Mouse (Mus musculus) ES-Bruce4 (cell line): Measurements from ENCODE around the gene Adamts12. TPM values are rescaled to one million over a fixed set of nuclear protein-coding genes. Genes with fewer than 3 reads are reported as not detected.

Source experiments
- H3K27ac ChIP-seq: 2 replicates; pipeline ENCODE4 v1.5.1; 2012; ENCODE audit warnings: low read length, inconsistent platforms; ENCODE audit not compliant: insufficient read depth
- H3K27me3 ChIP-seq: 2 replicates; pipeline ENCODE4 v1.6.1; 2012; ENCODE audit warnings: mild to moderate bottlenecking, low read length, inconsistent platforms; ENCODE audit not compliant: control insufficient read depth, poor library complexity, insufficient read depth, severe bottlenecking
- H3K36me3 ChIP-seq: 2 replicates; pipeline ENCODE4 v1.6.1; 2012; ENCODE audit warnings: inconsistent platforms, mild to moderate bottlenecking, low read length, moderate library complexity; ENCODE audit not compliant: control insufficient read depth, poor library complexity, insufficient read depth, severe bottlenecking
- H3K4me1 ChIP-seq: one replicate; pipeline ENCODE4 v1.8.1; 2011; ENCODE audit warnings: low read length; ENCODE audit not compliant: control insufficient read depth, insufficient read depth
- H3K4me3 ChIP-seq: 2 replicates; pipeline ENCODE4 v1.5.1; 2011; ENCODE audit warnings: low read depth, mild to moderate bottlenecking, low read length
- H3K9ac ChIP-seq: 2 replicates; pipeline ENCODE4 v1.6.1; 2012; ENCODE audit warnings: low read depth, mild to moderate bottlenecking, inconsistent platforms; ENCODE audit not compliant: poor library complexity, severe bottlenecking
- H3K9me3 ChIP-seq: replicated peaks from 2 replicates; pipeline ENCODE4 v1.6.1; 2012; ENCODE audit warnings: mild to moderate bottlenecking, low read length, inconsistent platforms; ENCODE audit not compliant: control insufficient read depth, poor library complexity, insufficient read depth, severe bottlenecking
- CTCF ChIP-seq: IDR thresholded peaks from one replicate; pipeline ENCODE4 v1.8.1; 2011; ENCODE audit warnings: low read depth, low read length
- EP300 ChIP-seq: IDR thresholded peaks from 2 replicates; pipeline ENCODE4 v1.6.1; 2011; ENCODE audit warnings: low read depth, low read length; ENCODE audit not compliant: insufficient read depth
- POLR2A ChIP-seq: IDR thresholded peaks from one replicate; pipeline ENCODE4 v1.8.1; 2011; ENCODE audit warnings: low read length; ENCODE audit not compliant: insufficient read depth
- polyA plus RNA-seq: library from polyadenylated mRNA; stranded (reverse); fragments of >200 nt; gene quantifications from 2 replicates; pipeline ENCODE4 v1.2.4, GENCODE M21; 2011; ENCODE audit warnings: low read depth; ENCODE audit not compliant: missing spikeins, insufficient read depth, insufficient read length

Gene Adamts12
- polyA plus RNA-seq, 1 experiment: 1.0 TPM

GRCm38 (mm10) chr15:11179751-11180169 is 115.2 kb downstream of the Adamts12 start:
- TF ChIP-seq CTCF: no peak
- TF ChIP-seq POLR2A: no peak
- no peak for TF ChIP-seq EP300
- Histone ChIP-seq H3K4me1 (no peaks in the 10 kb centered on the region), H3K27ac (no peak overlapping the region), H3K27me3 (no peaks in the 10 kb centered on the region), H3K9ac (no peak overlapping the region), H3K36me3 (no peaks in the 10 kb centered on the region), H3K4me3 (no peak overlapping the region), H3K9me3 (no peaks in the 10 kb centered on the region)

GRCm38 (mm10) chr15:11186711-11187110 is 122.1 kb downstream of the Adamts12 start:
- no peak for TF ChIP-seq CTCF
- no peak for TF ChIP-seq EP300
- Histone ChIP-seq H3K27me3 (no peaks in the 10 kb centered on the region), H3K27ac (no peak overlapping the region), H3K9me3 (no peaks in the 10 kb centered on the region), H3K9ac (no peak overlapping the region), H3K4me3 (no peak overlapping the region), H3K36me3 (no peaks in the 10 kb centered on the region), H3K4me1 (no peaks in the 10 kb centered on the region)

GRCm38 (mm10) chr15:11190447-11190846 is 125.9 kb downstream of the Adamts12 start:
- H3K4me3 ChIP-seq: no peak overlapping the region
- TF ChIP-seq POLR2A: no peak
- no peak for TF ChIP-seq EP300
- no peak for TF ChIP-seq CTCF
- no peaks in the 10 kb centered on the region for H3K36me3 ChIP-seq
- no peaks in the 10 kb centered on the region for H3K4me1 ChIP-seq
- H3K27me3 ChIP-seq: no peaks in the 10 kb centered on the region
- no peaks in the 10 kb centered on the region for H3K9me3 ChIP-seq
- no peak overlapping the region for H3K27ac ChIP-seq
- no peak overlapping the region for H3K9ac ChIP-seq

- no peaks in the 10 kb centered on the region; the same call in 1 of the 2 replicates for H3K27me3 ChIP-seq
- no peaks in the 10 kb centered on the region for H3K4me1 ChIP-seq
- no peak overlapping the region for H3K9ac ChIP-seq
These were observed 128.2 kb downstream of the Adamts12 start for GRCm38 (mm10) chr15:11192762-11193161.

GRCm38 (mm10) chr15:11197051-11197450 is 132.5 kb downstream of the Adamts12 start:
- no peaks in the 10 kb centered on the region; the same call in 1 of the 2 replicates for H3K27me3 ChIP-seq
- no peaks in the 10 kb centered on the region for H3K4me1 ChIP-seq
- H3K4me3 ChIP-seq: no peak overlapping the region
- no peak overlapping the region for H3K27ac ChIP-seq
- no peaks in the 10 kb centered on the region for H3K9me3 ChIP-seq
- H3K36me3 ChIP-seq: no peaks in the 10 kb centered on the region
- H3K9ac ChIP-seq: no peak overlapping the region
- TF ChIP-seq POLR2A (no peak), CTCF (no peak), EP300 (no peak)

More at GRCm38 (mm10) chr15:11192762-11193161, 128.2 kb downstream of the Adamts12 start:
- Histone ChIP-seq H3K9me3 (no peaks in the 10 kb centered on the region), H3K4me3 (no peak overlapping the region), H3K36me3 (no peaks in the 10 kb centered on the region), H3K27ac (no peak overlapping the region)
- no peak for TF ChIP-seq EP300
- no peak for TF ChIP-seq POLR2A
- TF ChIP-seq CTCF: no peak

- no peak for TF ChIP-seq EP300
- TF ChIP-seq CTCF: no peak
- no peak for TF ChIP-seq POLR2A
- Histone ChIP-seq H3K27ac (no peak overlapping the region), H3K36me3 (no peaks in the 10 kb centered on the region)
These were observed 133.7 kb downstream of the Adamts12 start for GRCm38 (mm10) chr15:11198246-11198795.

More at GRCm38 (mm10) chr15:11198246-11198795, 133.7 kb downstream of the Adamts12 start:
- no peak overlapping the region for H3K4me3 ChIP-seq
- no peak overlapping the region for H3K9ac ChIP-seq
- no peaks in the 10 kb centered on the region; the same call in 1 of the 2 replicates for H3K27me3 ChIP-seq
- no peaks in the 10 kb centered on the region for H3K9me3 ChIP-seq
- no peaks in the 10 kb centered on the region for H3K4me1 ChIP-seq
